Mouse (Mus musculus): ENCODE results near the gene Polr2l.

GRCm38 (mm10) chr7:141426948-141427730 lies 47.8 kb downstream of the Polr2l start:
- TF ChIP-seq POLR2A (IDR thresholded peaks at IDR 0.05; ENCODE audit: low read depth, low read length) = no peak
- TF ChIP-seq CTCF (IDR thresholded peaks at IDR 0.05; ENCODE audit: extremely low read depth, insufficient read depth, insufficient read length, insufficient replicate concordance) = no peak

Data from spleen, adult 2 months (tissue).